Mouse (Mus musculus): ENCODE results near the gene Unc5c. TPM values are rescaled to one million over a fixed set of nuclear protein-coding genes. Genes with fewer than 3 reads are reported as not detected.
A peak's percentile ranks its signal among the peaks of the same experiment; 100 is the strongest.

Gene Unc5c
- total RNA-seq, 2 experiments from 2014 or later, result 42.5 to 47.9 TPM

- no peak for DNase-seq (ENCODE audit: low spot score in 2 of 2)
These were observed 234.2 kb downstream of the Unc5c start for GRCm38 (mm10) chr3:141699177-141699576.

GRCm38 (mm10) chr3:141701381-141701909, 236.4 kb downstream of the Unc5c start:
- DNase-seq (ENCODE audit: low spot score in 2 of 2), result no peak

- DNase-seq (ENCODE audit: low spot score in 2 of 2), result no peak
These were observed 246.6 kb downstream of the Unc5c start for GRCm38 (mm10) chr3:141711601-141712000.

GRCm38 (mm10) chr3:141716371-141716770, 251.4 kb downstream of the Unc5c start:
- no peak for DNase-seq (ENCODE audit: low spot score in 2 of 2)

GRCm38 (mm10) chr3:141719050-141719449, 254.0 kb downstream of the Unc5c start:
- DNase-seq (ENCODE audit: low spot score in 2 of 2), result no peak

- DNase-seq (ENCODE audit: low spot score in 2 of 2), result no peak
These were observed 259.5 kb downstream of the Unc5c start for GRCm38 (mm10) chr3:141724499-141724898.

- no peak for DNase-seq (ENCODE audit: low spot score in 2 of 2)
These were observed 260.4 kb downstream of the Unc5c start for GRCm38 (mm10) chr3:141725432-141725831.

GRCm38 (mm10) chr3:141733844-141734243, 268.8 kb downstream of the Unc5c start:
- DNase-seq (ENCODE audit: low spot score in 2 of 2), result no peak

- DNase-seq (ENCODE audit: low spot score in 2 of 2), result no peak
These were observed 270.3 kb downstream of the Unc5c start for GRCm38 (mm10) chr3:141735285-141735684.

- no peak for DNase-seq (ENCODE audit: low spot score in 2 of 2)
These were observed 280.3 kb downstream of the Unc5c start for GRCm38 (mm10) chr3:141745322-141745721.

- DNase-seq (ENCODE audit: low spot score in 2 of 2), result no peak
These were observed 283.8 kb downstream of the Unc5c start for GRCm38 (mm10) chr3:141748694-141749381.

GRCm38 (mm10) chr3:141752172-141752571, 287.2 kb downstream of the Unc5c start:
- no peak for DNase-seq (ENCODE audit: low spot score in 2 of 2)

GRCm38 (mm10) chr3:141757259-141757658, 292.2 kb downstream of the Unc5c start:
- DNase-seq (ENCODE audit: low spot score in 2 of 2), result no peak

- DNase-seq (ENCODE audit: low spot score in 2 of 2), result no peak
These were observed 313.4 kb downstream of the Unc5c start for GRCm38 (mm10) chr3:141778411-141778919.

- no peak for DNase-seq (ENCODE audit: low spot score in 2 of 2)
These were observed 314.2 kb downstream of the Unc5c start for GRCm38 (mm10) chr3:141779186-141779585.

- no peak for DNase-seq (ENCODE audit: low spot score in 2 of 2)
These were observed 317.5 kb downstream of the Unc5c start for GRCm38 (mm10) chr3:141782553-141782952.

- no peak for DNase-seq (ENCODE audit: low spot score in 2 of 2)
These were observed 326.2 kb downstream of the Unc5c start for GRCm38 (mm10) chr3:141791026-141791780.

- no peak for DNase-seq (ENCODE audit: low spot score in 2 of 2)
These were observed 327.1 kb downstream of the Unc5c start for GRCm38 (mm10) chr3:141792106-141792505.

- DNase-seq (ENCODE audit: low spot score in 2 of 2), result no peak
These were observed 328.7 kb downstream of the Unc5c start for GRCm38 (mm10) chr3:141793755-141794154.

- DNase-seq (ENCODE audit: low spot score in 2 of 2), result peak; percentile 19 to 20
These were observed 329.4 kb downstream of the Unc5c start for GRCm38 (mm10) chr3:141794371-141794770.

- no peak for DNase-seq (ENCODE audit: low spot score in 2 of 2)
These were observed 332.4 kb downstream of the Unc5c start for GRCm38 (mm10) chr3:141797372-141797771.

- DNase-seq (ENCODE audit: low spot score in 2 of 2), result no peak
These were observed 332.8 kb downstream of the Unc5c start for GRCm38 (mm10) chr3:141797789-141798188.

Data from layer of hippocampus, postnatal 14 days (tissue).